Mouse (Mus musculus) CD4-positive, CD25-positive, alpha-beta regulatory T cell, adult 4 months (primary cell): ENCODE measurements around the gene Gm20521. TPM values are rescaled to one million over a fixed set of nuclear protein-coding genes. Genes with fewer than 3 reads are reported as not detected.

Experiments used
- ATAC-seq: one replicate; pipeline ENCODE4 v1.8.0; 2017
- polyA plus RNA-seq, 2 experiments: library from polyadenylated mRNA; unstranded; fragments of 100-300 nt; shearing (Covaris generic); gene quantifications; one replicate each; pipeline ENCODE4 v1.2.1; 2017

Gm20521 gene
- polyA plus RNA-seq, 2 experiments from 2014 or later = not detected

- ATAC-seq = peak; percentile 97
These were observed 10.5 kb downstream of the Gm20521 start for GRCm38 (mm10) chr14:54893651-54894181.

- no peak for ATAC-seq
These were observed 11.3 kb downstream of the Gm20521 start for GRCm38 (mm10) chr14:54894296-54895151.

GRCm38 (mm10) chr14:54897445-54897844 lies 14.2 kb downstream of the Gm20521 start:
- ATAC-seq = no peak

- peak; percentile 85 for ATAC-seq
These were observed 17.1 kb downstream of the Gm20521 start for GRCm38 (mm10) chr14:54900383-54900782.

- ATAC-seq = no peak
These were observed 20.4 kb downstream of the Gm20521 start for GRCm38 (mm10) chr14:54903641-54904040.

GRCm38 (mm10) chr14:54908682-54909081 lies 25.4 kb downstream of the Gm20521 start:
- no peak for ATAC-seq

GRCm38 (mm10) chr14:54912109-54912850 lies 29.0 kb downstream of the Gm20521 start:
- no peak for ATAC-seq

GRCm38 (mm10) chr14:54912886-54913285 lies 29.6 kb downstream of the Gm20521 start, which contains the start of gene Slc22a17:
TSS of gene Slc22a17 (minus strand) at chr14:54913132.
- ATAC-seq = peak; percentile 89

GRCm38 (mm10) chr14:54913343-54913742 lies 30.1 kb downstream of the Gm20521 start:
- ATAC-seq = peak; percentile 14

GRCm38 (mm10) chr14:54920076-54920685 lies 36.9 kb downstream of the Gm20521 start:
- ATAC-seq = no peak

GRCm38 (mm10) chr14:54924641-54925348 lies 41.6 kb downstream of the Gm20521 start:
- no peak for ATAC-seq

- no peak for ATAC-seq
These were observed 42.4 kb downstream of the Gm20521 start, which contains the start of gene Efs for GRCm38 (mm10) chr14:54925349-54926342. TSS of gene Efs (minus strand) at chr14:54926126.

GRCm38 (mm10) chr14:54926401-54927158 lies 43.3 kb downstream of the Gm20521 start:
- no peak for ATAC-seq

- ATAC-seq = no peak
These were observed 44.1 kb downstream of the Gm20521 start for GRCm38 (mm10) chr14:54927296-54927695.

- no peak for ATAC-seq
These were observed 46.6 kb downstream of the Gm20521 start for GRCm38 (mm10) chr14:54929801-54930200.

GRCm38 (mm10) chr14:54930431-54930830 lies 47.2 kb downstream of the Gm20521 start:
- no peak for ATAC-seq

GRCm38 (mm10) chr14:54932645-54933150 lies 49.5 kb downstream of the Gm20521 start, which contains the start of gene Il25:
TSS of gene Il25 (plus strand) at chr14:54932695.
- no peak for ATAC-seq

GRCm38 (mm10) chr14:54935904-54936830 lies 52.9 kb downstream of the Gm20521 start, which contains the start of gene Cmtm5:
TSS of gene Cmtm5 (plus strand) at chr14:54936261.
- ATAC-seq = no peak

- ATAC-seq = no peak
These were observed 53.6 kb downstream of the Gm20521 start for GRCm38 (mm10) chr14:54936831-54937160.
